In the genomic region with DNA sequence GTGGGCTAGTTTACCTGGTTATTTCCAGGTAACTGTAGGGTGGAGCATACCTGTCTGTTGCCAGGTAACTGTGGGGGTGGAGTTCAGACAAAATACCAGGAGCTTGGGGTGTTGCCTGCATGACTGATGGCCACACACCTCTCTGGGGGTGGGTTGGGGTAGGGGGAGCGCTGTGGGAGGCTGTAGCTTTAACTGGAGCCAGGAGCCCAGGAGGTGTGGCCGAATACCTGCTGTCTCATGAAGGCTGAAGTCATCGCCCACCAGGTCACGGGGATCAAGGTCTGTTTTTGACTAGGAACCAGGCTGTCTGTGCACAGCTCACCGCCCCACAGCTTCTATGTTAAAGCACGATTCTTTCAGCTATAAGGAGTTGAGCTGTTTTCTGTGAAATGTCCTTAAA, we compare ENCODE assay signal across 13 mouse cellular contexts.
DNase-seq lines count a peak whose midpoint lies in the region; ATAC-seq lines count a peak whose summit lies in the region.
"Had no signal": no experiment of that assay in that cellular context is flagged by ENCODE, and none has a peak within 500 bp of the region (broad histone marks: within the 10 kb centered on the region; RNA-seq: fewer than 3 reads in every experiment).

No protein-coding gene starts in this region.

- H3K4me1 ChIP-seq in kidney, embryonic 14.5 days (ENCODE audit: control insufficient read depth, insufficient read depth, low read length) = no peaks in the 10 kb centered on the region
- no peaks in the 10 kb centered on the region for H3K4me1 ChIP-seq in kidney, embryonic 16.5 days (ENCODE audit: insufficient read depth, low read length)
- no peaks in the 10 kb centered on the region for H3K4me1 ChIP-seq in liver, embryonic 13.5 days (replicated peaks)
- H3K4me1 ChIP-seq: heart, embryonic 13.5 days had no signal

- ATAC-seq in kidney, embryonic 14.5 days (ENCODE audit: low FRiP score, low TSS enrichment) = no peak
- peak; percentile 55 for ATAC-seq in kidney, embryonic 16.5 days (ENCODE audit: low FRiP score, low TSS enrichment)
- ATAC-seq in liver, embryonic 13.5 days (ENCODE audit: low read depth) = peak; percentile 23; the same call in 1 of the 2 replicates
- ATAC-seq in frontal cortex, adult (ENCODE audit: low TSS enrichment) = no peak

- WGBS in kidney, embryonic 14.5 days = 55% methylated on average over 6 of the region's 6 CpGs
- 48% methylated on average over 6 of the region's 6 CpGs for WGBS in kidney, embryonic 16.5 days
- WGBS in liver, embryonic 13.5 days (ENCODE audit: insufficient replicate concordance) = 54% methylated on average over 6 of the region's 6 CpGs

- no peaks in the 10 kb centered on the region for H3K9me3 ChIP-seq in kidney, embryonic 14.5 days (ENCODE audit: control insufficient read depth, low read length)
- H3K9me3 ChIP-seq in kidney, embryonic 16.5 days (ENCODE audit: low read length) = no peaks in the 10 kb centered on the region
- no peaks in the 10 kb centered on the region for H3K9me3 ChIP-seq in liver, embryonic 13.5 days (replicated peaks)
- H3K9me3 ChIP-seq: heart, embryonic 13.5 days had no signal

- no peak overlapping the region for H3K4me2 ChIP-seq in kidney, embryonic 14.5 days (replicated peaks; ENCODE audit: low read depth, low read length)
- no peak overlapping the region for H3K4me2 ChIP-seq in kidney, embryonic 16.5 days (replicated peaks; ENCODE audit: low read depth, low read length)
- no peak overlapping the region for H3K4me2 ChIP-seq in liver, embryonic 13.5 days
- H3K4me2 ChIP-seq: heart, embryonic 13.5 days; lung, embryonic 14.5 days had no signal

- DNase-seq in kidney, adult 11 months = peak; percentile 37
- no peak for DNase-seq in liver, embryonic 13.5 days
- peak; percentile 70 for DNase-seq in yolk sac, embryonic 10.5 days (ENCODE audit: low spot score)
- no peak for DNase-seq in gastrocnemius, postnatal 25 days
- DNase-seq in MN1 (ENCODE audit: low spot score) = no peak
- DNase-seq: gastrocnemius, postnatal 36 days; lung, embryonic 14.5 days; right cerebral cortex, postnatal 25 days; thymus, postnatal 14 days had no signal

- H3K4me3 ChIP-seq in kidney, embryonic 14.5 days (ENCODE audit: low read length) = no peak overlapping the region
- H3K4me3 ChIP-seq in kidney, embryonic 16.5 days (ENCODE audit: low read length) = no peak overlapping the region
- no peak overlapping the region for H3K4me3 ChIP-seq in liver, embryonic 13.5 days (replicated peaks)
- H3K4me3 ChIP-seq: heart, embryonic 13.5 days had no signal

- no peak overlapping the region for H3K9ac ChIP-seq in kidney, embryonic 14.5 days (ENCODE audit: low read depth, low read length)
- no peak overlapping the region for H3K9ac ChIP-seq in kidney, embryonic 16.5 days (replicated peaks; ENCODE audit: low read length)
- no peak overlapping the region for H3K9ac ChIP-seq in liver, embryonic 13.5 days
- H3K9ac ChIP-seq: heart, embryonic 13.5 days; lung, embryonic 14.5 days had no signal

- no peaks in the 10 kb centered on the region for H3K27me3 ChIP-seq in kidney, embryonic 14.5 days (ENCODE audit: control insufficient read depth, insufficient read depth, low read length)
- H3K27me3 ChIP-seq in kidney, embryonic 16.5 days (ENCODE audit: insufficient read depth, low read length) = no peaks in the 10 kb centered on the region
- H3K27me3 ChIP-seq in liver, embryonic 13.5 days = no peaks in the 10 kb centered on the region
- H3K27me3 ChIP-seq: heart, embryonic 13.5 days had no signal

- no peaks in the 10 kb centered on the region for H3K36me3 ChIP-seq in kidney, embryonic 14.5 days (ENCODE audit: control insufficient read depth, insufficient read depth, low read length)
- no peaks in the 10 kb centered on the region for H3K36me3 ChIP-seq in kidney, embryonic 16.5 days (ENCODE audit: insufficient read depth, low read length)
- H3K36me3 ChIP-seq in liver, embryonic 13.5 days = no peaks in the 10 kb centered on the region
- H3K36me3 ChIP-seq: heart, embryonic 13.5 days had no signal

- H3K27ac ChIP-seq in kidney, embryonic 14.5 days (ENCODE audit: low read depth, low read length) = no peak overlapping the region
- H3K27ac ChIP-seq in kidney, embryonic 16.5 days (ENCODE audit: low read length) = no peak overlapping the region
- no peak overlapping the region for H3K27ac ChIP-seq in liver, embryonic 13.5 days
- H3K27ac ChIP-seq: heart, embryonic 13.5 days had no signal

Comparison
In these comparisons a context has a peak if more than half of its experiments do, and no peak if none do; other contexts are left out.
1. ATAC-seq: peak in kidney, embryonic 16.5 days (single experiment) and liver, embryonic 13.5 days (single experiment); none in kidney, embryonic 14.5 days (single experiment) and frontal cortex, adult (single experiment).
2. DNase-seq: peak in kidney, adult 11 months (single experiment) and yolk sac, embryonic 10.5 days (single experiment); none in liver, embryonic 13.5 days (single experiment), gastrocnemius, postnatal 25 days (single experiment) and MN1 (single experiment).